Mouse (Mus musculus): ENCODE measurements around the gene Lrrc1.

- TF ChIP-seq CTCF (IDR thresholded peaks at IDR 0.05) (no peak), EP300 (IDR thresholded peaks at IDR 0.05) (no peak)
Observed at GRCm38 (mm10) chr9:77384651-77385050, 160.0 kb downstream of the Lrrc1 start.

Data from lung, postnatal 0 days (tissue).